Mouse (Mus musculus) urinary bladder, adult 2 months (tissue): Measurements from ENCODE around the gene Foxc2. TPM values are rescaled to one million over a fixed set of nuclear protein-coding genes. Genes with fewer than 3 reads are reported as not detected.
A peak's percentile ranks its signal among the peaks of the same experiment; 100 is the strongest.

Experiments used
- DNase-seq: peaks from one replicate; pipeline ENCODE4 v3.0.0; 2022; ENCODE audit warnings: low spot score
- polyA plus RNA-seq: library from polyadenylated mRNA; depleted of rRNA; stranded (reverse); fragments of >200 nt; gene quantifications from 2 replicates; pipeline ENCODE4 v1.2.3, GENCODE M21; 2012

The Foxc2 gene
- polyA plus RNA-seq, 1 experiment = 0.47 TPM

DNA sequence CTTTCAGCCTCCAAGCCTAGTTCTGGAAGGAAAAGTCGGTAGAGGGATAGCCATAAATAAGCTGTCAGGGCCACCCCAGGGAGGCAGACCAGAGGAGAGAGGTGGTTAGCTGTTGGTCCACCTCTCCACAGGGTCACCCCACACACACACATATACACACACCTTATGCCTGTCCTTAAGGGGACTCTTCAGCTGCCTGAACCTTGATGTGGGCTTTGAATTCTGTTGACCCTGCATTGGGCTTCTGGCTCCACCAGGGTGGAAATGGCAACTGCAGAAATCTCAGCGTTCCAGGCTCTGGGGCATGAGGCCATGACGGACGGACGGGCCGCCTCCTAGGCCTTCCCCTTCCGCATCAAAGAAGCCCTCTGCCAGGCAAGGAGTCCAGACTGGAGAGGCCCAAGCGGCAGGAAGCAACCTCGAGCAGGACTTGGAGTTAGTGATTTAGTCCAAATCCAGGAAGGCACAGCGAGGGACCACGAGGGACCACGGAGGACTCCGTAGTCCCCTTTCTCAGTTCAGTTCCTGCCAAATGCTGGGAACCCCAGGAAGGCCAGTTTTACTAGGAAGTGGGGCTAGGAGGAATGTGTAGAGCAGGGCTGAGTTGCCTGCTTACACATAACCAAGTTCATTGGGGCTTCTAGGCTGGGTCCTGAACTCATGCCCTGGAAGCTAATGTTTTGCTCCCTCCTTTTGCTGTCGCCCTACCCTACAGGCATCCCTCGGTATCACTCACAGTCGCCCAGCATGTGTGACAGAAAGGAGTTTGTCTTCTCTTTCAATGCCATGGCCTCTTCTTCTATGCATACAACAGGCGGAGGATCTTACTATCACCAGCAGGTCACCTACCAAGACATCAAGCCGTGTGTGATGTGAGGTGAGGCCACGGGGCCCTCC, 29.7 kb upstream of the Foxc2 start:
- DNase-seq = no peak

DNA sequence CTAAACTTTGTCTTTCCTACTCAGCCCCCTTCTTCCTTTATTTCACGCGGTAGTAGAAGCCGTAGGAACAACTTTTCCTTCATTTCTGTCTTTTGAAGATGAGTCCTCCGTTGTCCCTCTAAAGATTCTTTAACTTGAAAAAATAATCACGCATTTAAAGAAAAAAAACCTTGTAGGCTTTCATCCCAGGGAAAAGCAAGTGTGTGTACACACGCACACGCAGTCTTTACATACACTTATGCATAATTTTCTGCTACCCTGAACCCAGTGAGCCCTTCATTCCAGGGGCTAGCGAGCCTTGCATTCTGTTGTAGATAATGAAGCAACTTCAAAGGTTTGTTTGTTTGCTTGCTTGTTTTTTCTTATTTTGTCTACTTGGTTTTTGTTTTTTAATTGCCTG, 27.7 kb upstream of the Foxc2 start:
- no peak for DNase-seq

DNA sequence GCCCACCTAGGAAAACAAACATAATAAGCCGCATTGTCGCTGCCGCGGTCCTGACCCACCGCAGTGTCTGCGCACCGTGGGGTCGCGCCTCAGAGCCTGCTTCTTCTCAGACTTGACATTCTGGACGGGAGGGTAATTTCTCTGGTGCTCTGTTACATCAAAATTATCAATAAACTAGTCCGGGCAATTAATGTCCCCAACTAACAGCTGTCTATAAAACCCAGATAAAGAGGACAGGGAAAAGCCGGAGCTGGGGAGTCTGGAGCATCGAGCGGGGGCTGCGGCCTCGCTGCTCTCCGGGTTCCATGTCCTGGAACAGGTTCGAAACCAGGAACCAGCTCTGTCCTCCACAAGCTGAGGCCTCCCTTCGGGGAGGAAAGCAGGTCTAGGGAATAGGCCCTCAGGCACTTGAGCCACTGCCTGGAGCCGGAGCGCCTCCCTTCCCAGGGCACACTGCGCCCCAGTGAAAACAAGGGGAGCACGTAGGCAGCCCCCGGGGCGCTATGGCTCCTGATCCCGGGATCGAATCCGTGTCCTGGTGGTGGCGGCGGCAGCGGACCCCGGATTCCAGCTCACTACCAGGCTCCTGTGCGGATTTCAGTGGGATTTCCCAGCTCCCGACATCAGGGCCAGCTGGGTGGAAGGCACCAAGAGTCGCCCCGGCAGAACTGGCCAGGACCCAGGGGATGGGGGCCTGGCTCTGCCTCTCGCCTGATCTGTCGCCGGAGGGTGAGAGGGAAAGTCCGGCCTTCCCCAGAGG, 26.9 kb upstream of the Foxc2 start:
- no peak for DNase-seq

DNA sequence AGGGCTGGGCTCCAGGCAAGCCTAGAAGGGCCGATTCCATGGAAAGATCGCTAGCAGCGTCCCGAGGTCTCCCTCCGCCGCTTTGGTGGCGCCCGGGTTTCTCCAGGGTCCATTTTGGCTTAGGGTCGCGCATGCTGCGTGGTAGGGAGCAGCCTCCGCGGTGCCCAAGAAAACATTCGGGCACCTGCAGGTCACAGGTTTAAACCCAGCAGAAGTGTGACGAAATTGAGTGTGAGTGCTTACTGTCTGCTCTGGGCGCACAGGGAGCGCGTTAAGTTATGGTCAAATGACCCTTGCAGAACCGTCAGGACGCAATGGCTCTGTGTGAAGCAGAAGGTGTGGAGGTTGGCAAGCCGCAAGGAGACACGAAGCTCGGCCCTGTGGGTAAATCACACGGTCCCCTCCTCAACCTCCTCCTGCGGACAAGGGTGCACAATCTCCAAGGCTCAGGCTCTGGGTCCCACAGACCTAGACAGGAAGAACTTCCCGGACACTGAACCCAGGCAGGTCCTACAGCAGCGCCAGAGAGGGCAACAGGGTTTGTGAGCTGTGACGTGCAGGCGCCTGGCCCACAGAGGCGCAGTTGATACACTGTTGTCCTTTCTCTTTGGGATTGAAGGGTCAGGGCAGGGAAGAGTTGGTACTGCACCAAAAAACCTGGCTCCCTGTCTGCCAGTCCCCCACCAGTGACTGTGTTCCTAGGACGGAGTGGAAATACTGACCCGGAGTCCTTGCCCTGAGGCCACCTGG, 26.2 kb upstream of the Foxc2 start:
- DNase-seq = no peak

DNA sequence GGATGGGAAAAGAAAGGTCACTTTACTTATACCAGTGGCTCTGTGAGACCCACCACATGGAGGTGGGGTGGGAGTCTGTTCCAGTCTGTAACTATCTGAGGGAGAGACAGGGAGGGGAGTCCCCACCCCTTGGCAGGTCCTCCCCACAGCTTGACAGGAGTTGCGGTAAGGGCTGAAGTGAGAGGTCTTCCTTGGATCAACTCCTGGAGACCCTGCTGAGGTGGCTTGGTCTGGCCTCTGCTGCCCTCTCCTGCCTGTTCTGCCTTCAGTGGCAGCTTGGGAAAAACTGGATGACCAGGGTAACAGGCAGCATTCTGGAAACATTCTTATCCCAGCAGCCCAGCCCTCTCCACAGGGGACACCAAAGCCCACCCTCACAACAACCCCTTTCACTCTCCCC, 25.3 kb upstream of the Foxc2 start:
- DNase-seq = no peak

DNA sequence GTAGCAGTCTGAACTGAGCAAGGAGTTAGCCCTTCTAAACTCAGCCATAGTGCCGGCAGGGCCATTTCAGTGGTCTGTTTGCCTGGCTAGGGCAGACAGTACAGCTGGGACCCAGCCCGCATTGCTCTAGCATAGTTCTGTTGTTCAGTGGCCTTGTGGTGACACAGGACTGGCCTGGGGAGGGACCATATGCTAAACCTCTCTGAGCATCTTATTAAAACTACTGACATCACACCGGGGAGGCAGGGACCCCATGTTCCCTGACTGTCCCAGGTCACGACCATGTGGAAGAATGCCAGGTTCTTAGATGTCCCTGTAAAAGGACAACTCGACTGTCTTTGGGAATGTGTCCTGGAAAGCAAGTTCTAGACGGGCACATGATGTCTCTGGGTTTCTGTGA, 23.8 kb upstream of the Foxc2 start:
- no peak for DNase-seq

DNA sequence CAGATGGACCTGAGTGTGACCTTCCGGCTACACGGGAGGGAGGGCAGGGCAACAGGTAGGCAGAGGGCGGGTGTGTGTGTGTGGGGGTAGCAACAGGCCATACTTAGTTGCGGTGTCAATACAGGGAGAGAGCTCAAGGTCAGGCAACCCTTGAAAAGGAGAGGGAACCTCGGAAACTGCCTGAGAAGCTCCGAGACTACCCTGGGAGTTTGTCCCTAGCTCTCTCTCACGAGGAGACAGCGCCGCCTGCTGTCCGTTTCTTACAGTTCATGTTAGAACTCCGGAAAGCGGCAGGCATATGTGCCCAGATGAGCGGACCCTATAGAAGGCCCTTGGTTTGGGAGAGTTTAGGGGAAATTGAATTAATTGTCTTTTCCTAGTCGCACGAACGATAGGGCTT, 23.3 kb upstream of the Foxc2 start:
- DNase-seq = peak; percentile 70

DNA sequence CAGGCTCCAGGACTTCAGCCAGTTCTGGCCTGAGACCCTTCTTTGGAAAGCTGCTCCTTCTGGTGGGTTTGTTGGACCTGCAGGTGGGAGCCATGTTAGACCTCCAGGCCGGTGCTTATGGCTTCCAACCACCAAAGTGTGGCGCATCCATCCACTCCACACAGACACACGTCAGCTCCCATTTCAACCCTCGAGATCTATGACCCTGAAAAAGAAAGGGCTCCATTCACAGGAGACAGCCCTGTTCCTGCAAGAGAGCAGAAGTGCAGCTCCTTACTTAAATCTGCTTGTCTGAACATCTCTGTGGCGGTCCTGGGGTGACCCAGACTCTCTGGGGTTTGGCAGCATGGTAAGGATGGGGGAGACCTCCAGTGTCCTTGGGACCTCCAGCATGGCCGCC, 22.5 kb upstream of the Foxc2 start:
- DNase-seq = no peak

DNA sequence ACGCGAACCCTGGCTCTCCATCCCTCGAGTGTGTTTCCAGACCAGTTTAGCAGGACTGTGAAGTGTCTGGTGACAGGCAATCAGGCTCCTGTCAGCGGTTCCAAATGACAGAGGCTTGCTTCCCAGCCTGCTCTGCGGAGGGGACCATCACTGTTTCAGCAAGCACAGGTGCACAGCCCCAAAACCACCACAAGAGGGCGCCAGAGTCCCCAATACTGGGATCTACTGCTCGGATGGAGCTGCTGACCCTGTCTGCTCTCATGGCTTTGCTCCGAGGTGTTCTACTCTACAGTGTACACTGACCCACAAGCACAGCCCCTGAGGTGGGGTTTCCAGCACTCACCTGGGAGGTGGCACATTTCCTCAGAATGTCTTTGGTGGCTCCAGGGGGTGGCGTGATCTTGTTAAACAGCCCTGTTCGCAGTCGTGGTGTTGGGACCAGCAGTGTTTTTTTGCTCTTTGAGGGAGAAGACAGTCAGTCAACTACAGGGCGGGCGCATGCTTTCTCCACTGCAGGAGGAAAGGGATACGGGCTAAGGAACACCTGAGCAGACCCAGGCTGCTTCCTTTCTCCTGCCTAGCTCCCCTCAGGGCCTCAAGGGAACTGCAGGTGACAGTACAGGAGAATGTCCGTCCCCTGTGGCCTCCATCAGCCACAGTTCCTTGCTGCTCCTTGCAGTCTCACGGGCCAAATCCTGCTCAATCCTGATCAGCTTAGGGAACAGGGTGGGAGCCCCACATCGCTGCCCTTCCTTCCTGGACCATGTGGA, 11.7 kb upstream of the Foxc2 start:
- no peak for DNase-seq

DNA sequence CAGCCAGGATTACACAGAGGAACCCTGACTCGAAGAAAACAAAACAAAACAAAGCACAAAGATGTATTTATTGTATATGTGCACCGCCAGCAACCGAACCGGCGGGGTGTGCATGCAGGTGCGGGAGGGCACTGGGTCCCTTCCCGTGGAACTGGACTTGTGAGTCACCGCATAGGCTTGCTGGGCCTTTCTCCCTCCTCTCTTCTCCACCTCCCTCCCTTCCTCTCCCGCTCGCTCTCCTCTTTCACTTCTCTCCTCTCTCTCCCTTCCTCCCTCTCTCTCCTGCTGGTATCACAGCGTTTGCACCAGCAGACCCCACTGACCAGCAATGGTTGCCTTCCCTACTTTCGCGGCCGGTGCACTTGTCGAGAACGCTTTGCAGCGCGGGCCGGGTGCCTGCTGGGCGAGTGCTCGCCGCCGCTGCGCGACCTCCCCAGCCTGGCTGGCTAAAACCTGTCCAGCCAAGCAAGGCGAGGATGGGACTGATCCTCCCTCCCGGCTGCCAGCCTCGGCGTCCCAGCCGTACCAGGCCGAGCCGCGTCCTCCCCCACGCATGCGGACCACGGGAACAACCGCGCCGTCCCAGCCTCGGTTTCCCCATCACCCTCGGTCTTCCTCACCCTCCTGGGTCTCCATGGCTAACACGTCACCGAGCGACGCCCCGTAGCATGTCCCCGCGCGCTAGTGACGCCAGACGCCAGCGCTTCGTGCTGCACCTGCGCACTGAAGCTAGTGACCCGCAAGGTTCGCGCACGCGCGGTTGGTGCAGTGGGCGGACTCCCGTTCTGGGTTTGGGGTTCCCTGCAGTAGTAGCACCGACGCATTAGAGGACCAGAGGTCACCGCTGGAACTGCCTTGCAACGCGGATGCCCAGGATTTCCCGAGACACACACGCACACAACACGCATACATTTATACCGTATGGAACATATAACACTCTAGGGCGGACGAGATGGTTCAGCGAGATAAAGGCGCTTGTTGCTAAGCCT, 8.0 kb upstream of the Foxc2 start, which contains the start of gene Mthfsd:
Mthfsd (minus strand) TSS at position 725 of the 989 bp plus-strand sequence.
- peak; percentile 95 for DNase-seq

DNA sequence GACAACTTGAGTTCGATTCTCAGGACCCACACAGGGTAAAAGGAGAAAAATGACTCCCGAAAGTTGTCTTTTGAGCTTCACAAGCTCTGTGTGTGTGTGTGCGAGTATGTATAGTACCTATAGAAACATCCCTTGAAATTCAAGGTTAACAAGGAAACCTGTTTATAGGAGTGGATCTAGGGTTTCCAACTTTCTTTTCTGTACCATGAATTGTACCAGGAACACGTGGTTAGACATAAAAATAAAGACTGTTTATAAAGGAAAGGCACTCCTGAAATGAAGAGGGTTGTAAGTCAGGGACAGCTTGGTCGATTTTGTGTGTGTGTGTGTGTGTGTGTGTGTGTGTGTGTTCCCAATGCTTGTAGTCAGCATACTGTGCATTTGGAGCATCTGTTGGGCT, 7.3 kb upstream of the Foxc2 start:
- DNase-seq = no peak

DNA sequence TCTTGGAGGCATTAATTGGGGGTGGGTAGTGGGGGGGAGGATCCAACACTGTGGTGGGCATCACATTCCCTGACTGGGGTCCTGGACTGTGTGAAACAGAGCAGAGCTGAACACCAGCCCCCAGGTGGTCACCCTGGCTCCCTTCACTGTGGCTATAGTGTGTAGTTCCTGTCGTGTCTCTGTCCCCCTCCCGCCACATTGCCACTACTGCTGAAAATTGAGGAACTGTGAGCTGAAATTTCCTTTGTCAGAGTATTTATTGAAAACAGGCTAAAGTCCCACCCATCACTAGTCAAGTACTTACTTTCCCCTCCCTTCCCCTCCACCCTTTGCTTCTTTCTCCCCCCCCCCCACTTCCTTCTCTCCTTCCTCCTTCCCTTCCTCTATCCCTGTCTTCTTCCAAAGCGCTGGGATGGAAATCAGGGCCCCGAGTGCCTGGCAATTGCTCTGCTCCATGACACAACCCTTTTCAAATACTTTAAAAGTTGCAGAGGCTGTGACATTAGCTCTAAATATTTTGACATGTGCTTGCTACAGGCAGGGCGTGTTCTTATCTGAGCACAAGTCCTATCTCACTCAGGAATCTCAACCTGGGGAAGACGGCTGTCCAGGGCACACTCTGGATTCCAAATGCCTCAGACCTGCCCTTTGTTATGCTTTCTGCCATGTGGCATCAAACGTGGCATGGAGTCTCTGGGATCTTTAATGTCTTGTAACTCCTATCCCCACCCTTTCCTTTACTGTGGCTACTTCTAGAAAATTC, 4.6 kb upstream of the Foxc2 start:
- DNase-seq = no peak

DNA sequence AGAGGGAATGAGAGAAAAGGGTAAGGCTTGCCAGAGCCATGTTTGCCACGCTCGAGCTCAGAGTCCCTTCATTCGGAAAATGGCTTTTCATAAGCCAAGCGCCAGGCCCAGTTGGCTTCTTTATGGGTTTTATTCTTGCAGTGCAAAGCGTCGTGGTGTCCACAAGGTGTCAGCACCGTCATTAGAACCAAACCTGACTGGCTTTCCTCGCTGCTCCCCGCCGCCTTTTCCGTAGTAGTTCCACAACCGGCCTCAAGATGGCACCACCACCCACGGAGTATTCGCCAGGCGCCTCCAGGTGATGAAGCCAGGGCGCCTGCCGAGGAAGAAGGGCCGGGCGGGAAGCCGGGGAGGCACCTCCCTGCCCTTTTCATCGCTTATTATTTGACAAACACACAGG, 2.7 kb upstream of the Foxc2 start:
- DNase-seq = peak; percentile 97

DNA sequence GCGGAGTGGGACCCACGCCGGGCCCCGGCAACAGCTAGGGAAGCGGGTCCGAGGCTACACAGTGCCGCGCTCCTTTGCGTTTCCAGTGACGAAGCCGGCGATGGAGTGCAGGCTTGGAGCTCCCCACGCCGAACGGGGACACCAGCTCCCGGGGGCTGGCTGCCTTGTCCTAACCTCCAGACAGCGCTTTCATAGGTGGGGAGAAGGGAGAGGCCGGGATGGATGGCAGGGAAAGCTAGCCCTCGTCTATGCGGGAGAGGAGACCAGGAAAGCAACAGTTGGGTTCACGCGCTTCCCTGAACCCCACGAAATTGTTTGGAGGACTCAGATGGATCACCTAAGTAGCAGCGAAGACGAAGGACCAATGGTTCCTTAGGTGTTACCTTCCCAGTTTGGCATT, 835 bp upstream of the Foxc2 start:
- no peak for DNase-seq

DNA sequence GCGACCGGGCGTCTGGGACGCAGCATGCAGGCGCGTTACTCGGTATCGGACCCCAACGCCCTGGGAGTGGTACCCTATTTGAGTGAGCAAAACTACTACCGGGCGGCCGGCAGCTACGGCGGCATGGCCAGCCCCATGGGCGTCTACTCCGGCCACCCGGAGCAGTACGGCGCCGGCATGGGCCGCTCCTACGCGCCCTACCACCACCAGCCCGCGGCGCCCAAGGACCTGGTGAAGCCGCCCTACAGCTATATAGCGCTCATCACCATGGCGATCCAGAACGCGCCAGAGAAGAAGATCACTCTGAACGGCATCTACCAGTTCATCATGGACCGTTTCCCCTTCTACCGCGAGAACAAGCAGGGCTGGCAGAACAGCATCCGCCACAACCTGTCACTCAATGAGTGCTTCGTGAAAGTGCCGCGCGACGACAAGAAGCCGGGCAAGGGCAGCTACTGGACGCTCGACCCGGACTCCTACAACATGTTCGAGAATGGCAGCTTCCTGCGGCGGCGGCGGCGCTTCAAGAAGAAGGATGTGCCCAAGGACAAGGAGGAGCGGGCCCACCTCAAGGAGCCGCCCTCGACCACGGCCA, 717 bp downstream of the Foxc2 start:
- DNase-seq = no peak

DNA sequence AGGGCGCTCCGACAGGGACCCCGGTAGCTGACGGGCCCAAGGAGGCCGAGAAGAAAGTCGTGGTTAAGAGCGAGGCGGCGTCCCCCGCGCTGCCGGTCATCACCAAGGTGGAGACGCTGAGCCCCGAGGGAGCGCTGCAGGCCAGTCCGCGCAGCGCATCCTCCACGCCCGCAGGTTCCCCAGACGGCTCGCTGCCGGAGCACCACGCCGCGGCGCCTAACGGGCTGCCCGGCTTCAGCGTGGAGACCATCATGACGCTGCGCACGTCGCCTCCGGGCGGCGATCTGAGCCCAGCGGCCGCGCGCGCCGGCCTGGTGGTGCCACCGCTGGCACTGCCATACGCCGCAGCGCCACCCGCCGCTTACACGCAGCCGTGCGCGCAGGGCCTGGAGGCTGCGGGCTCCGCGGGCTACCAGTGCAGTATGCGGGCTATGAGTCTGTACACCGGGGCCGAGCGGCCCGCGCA, 1.2 kb downstream of the Foxc2 start:
- DNase-seq = no peak

DNA sequence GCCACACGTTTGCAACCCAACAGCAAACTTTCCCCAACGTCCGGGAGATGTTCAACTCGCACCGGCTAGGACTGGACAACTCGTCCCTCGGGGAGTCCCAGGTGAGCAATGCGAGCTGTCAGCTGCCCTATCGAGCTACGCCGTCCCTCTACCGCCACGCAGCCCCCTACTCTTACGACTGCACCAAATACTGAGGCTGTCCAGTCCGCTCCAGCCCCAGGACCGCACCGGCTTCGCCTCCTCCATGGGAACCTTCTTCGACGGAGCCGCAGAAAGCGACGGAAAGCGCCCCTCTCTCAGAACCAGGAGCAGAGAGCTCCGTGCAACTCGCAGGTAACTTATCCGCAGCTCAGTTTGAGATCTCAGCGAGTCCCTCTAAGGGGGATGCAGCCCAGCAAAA, 1.9 kb downstream of the Foxc2 start:
- no peak for DNase-seq

DNA sequence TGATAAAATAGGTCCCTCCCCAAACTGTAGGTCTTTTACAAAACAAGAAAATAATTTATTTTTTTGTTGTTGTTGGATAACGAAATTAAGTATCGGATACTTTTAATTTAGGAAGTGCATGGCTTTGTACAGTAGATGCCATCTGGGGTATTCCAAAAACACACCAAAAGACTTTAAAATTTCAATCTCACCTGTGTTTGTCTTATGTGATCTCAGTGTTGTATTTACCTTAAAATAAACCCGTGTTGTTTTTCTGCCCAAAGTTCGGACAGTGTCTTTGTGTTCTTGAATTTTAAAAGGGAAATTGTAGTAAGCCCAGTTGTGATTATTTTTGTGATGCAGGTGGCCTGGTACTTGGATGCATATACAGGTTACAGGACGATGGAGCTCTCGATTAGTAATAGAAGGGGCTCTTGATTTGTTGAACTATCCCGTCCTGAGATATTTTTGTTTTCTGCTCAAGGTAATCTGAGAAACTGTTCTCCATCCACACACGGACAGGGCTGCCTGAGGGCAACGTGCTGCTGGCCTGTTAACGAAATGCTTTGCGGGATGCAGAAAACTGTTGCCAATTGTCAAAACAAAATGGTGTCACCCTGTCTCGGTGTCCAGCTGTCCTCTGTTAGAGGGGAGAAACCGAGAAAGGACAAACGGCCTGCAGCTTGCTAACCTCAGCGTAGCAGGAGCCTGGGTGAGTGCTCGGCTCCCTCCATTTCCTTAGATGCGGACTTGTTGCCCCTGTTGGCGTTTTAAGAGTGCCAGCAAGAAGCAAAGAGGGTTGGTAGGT, 2.9 kb downstream of the Foxc2 start:
- DNase-seq = no peak
